Mouse (Mus musculus) stomach, postnatal 0 days (tissue): ENCODE results near the gene Nos3. TPM values are rescaled to one million over a fixed set of nuclear protein-coding genes. Genes with fewer than 3 reads are reported as not detected.
A peak's percentile ranks its signal among the peaks of the same experiment; 100 is the strongest.

ENCODE experiments used
- ATAC-seq: fragments of 200-750 bp; cut with Nextera tagmentation; 2 replicates; pipeline ENCODE4 v1.8.0; 2017; ENCODE audit not compliant: low FRiP score, low TSS enrichment
- DNase-seq: peaks from one replicate; pipeline ENCODE4 v3.0.0-alpha.2; 2016; ENCODE audit warnings: low spot score
- H3K27ac ChIP-seq: fragments of 300-500 bp; sonication (generic); replicated peaks from 2 replicates; pipeline ENCODE4 v1.5.1; 2014; ENCODE audit warnings: mild to moderate bottlenecking, control low read depth
- H3K27me3 ChIP-seq: fragments of 300-500 bp; sonication (generic); 2 replicates; pipeline ENCODE4 v1.6.1; 2014; ENCODE audit warnings: low read length; ENCODE audit not compliant: control insufficient read depth, insufficient read depth
- H3K36me3 ChIP-seq: fragments of 300-500 bp; sonication (generic); 2 replicates; pipeline ENCODE4 v1.6.1; 2014; ENCODE audit warnings: low read length, mixed read lengths; ENCODE audit not compliant: control insufficient read depth, insufficient read depth
- H3K4me1 ChIP-seq: fragments of 300-500 bp; sonication (generic); replicated peaks from 2 replicates; pipeline ENCODE4 v1.6.1; 2014; ENCODE audit warnings: antibody characterized with exemption; ENCODE audit not compliant: control insufficient read depth, insufficient read depth
- H3K4me2 ChIP-seq: fragments of 300-500 bp; sonication (generic); replicated peaks from 2 replicates; pipeline ENCODE4 v1.6.1; 2014; ENCODE audit warnings: low read depth, mild to moderate bottlenecking, control low read depth, moderate library complexity
- H3K4me3 ChIP-seq: fragments of 300-500 bp; sonication (generic); 2 replicates; pipeline ENCODE4 v1.5.1; 2014; ENCODE audit warnings: low read depth, low read length, control low read depth
- H3K9ac ChIP-seq: fragments of 300-500 bp; sonication (generic); 2 replicates; pipeline ENCODE4 v1.6.1; 2014; ENCODE audit warnings: mild to moderate bottlenecking, low read length, control low read depth, mixed read lengths
- H3K9me3 ChIP-seq: fragments of 300-500 bp; sonication (generic); 2 replicates; pipeline ENCODE4 v1.6.1; 2016; ENCODE audit warnings: low read length; ENCODE audit not compliant: control insufficient read depth
- CTCF ChIP-seq: IDR thresholded peaks from 2 replicates; pipeline ENCODE4 v1.5.1; 2016; ENCODE audit warnings: antibody characterized with exemption, low read depth, mild to moderate bottlenecking, moderate library complexity
- EP300 ChIP-seq: optimal IDR thresholded peaks from 2 replicates; pipeline ENCODE3; 2016; ENCODE audit warnings: antibody characterized with exemption
- WGBS: fragments of 180-500 bp; shearing (Covaris S2); extraction: QIAGEN DNeasy Blood & Tissue Kit; methylation state at CpG from one replicate; pipeline ENCODE4 v1.1.7; 2014; 5-methylcytosine and 5-hydroxymethylcytosine counted together
- polyA plus RNA-seq: library from polyadenylated mRNA; unstranded; fragments of >200 nt; fragmentation: Nextera tagmentation; extraction: Ambion mirVana; gene quantifications from 2 replicates; pipeline ENCODE4 v1.2.1, GENCODE M21; 2015

The Nos3 gene
- polyA plus RNA-seq, 1 experiment from 2014 or later = 3.2 TPM

DNA sequence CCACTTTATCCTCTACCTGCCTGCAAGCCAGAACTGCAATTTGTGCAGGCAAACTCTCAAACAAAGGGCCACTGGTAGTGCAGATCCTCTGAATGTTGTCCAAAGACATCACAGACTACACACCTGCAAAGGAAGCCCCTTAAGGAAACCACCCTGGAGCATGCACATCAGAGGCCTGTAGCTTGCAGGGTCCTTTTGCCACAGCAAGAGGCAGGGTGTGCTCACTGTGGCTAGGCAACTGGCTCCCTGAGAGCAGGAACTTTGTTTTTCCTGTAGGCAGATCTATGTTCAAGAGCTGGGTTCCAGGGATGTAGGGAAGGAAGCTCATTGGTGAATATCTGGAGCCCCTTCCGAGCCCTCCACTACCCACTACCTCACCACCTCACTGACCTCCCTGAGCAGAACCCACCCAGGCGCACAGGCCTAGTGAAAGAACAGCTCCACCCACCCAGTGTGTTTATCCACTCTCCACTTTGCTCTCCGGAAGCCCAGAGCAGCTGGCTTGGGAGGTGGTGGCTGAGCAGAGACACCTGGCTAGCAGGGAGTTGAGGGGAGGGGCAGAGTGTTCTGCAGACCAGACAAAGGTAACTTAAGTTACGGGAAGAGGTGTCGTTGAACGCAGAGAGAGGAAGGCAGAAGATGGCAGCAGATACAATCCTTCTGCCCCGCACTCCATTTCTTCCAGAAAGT lies 17.3 kb upstream of the Nos3 start:
- H3K4me3 ChIP-seq = no peak overlapping the region

DNA sequence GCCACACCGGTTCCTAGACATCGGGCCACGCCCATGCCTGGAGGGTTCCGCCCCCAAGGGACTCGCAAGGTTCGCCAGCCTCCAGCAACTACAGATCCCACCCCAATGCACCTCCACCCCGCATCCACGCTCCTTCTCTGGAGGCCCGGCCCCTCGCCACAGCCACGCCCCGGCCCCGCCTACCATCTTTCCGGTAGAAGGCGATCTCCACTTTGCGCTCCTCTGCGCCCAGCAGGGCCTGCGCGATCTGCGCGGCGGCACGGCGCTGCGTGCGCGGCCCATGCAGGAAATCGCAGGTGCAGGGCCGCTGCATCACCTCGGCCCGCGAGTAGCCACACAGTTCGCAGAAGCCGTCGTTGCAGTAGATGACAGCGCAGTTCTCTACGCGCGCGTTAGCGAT lies 16.5 kb upstream of the Nos3 start:
- peaks cover 8% of the 10 kb centered on the region for H3K4me1 ChIP-seq
- ATAC-seq = peak; percentile 69
- WGBS = 1% methylated on average over 41 of the region's 41 CpGs
- H3K9ac ChIP-seq = 0 out of 2 replicates have a peak overlapping the region, but pooled peaks have one; percentile 38
- no peaks in the 10 kb centered on the region for H3K36me3 ChIP-seq
- no peaks in the 10 kb centered on the region for H3K9me3 ChIP-seq
- H3K4me2 ChIP-seq = peak overlapping the region; percentile 86
- DNase-seq = peak; percentile 86
- H3K27me3 ChIP-seq = no peaks in the 10 kb centered on the region; the same call in 1 of the 2 replicates
- H3K4me3 ChIP-seq = peak overlapping the region; percentile 45
- TF ChIP-seq CTCF (no peak), EP300 (no peak)
- peak overlapping the region; percentile 45 for H3K27ac ChIP-seq

More for the DNA sequence above, 17.3 kb upstream of the Nos3 start:
- no peak for TF ChIP-seq EP300
- TF ChIP-seq CTCF = no peak
- no peaks in the 10 kb centered on the region for H3K36me3 ChIP-seq
- H3K27me3 ChIP-seq = no peaks in the 10 kb centered on the region; the same call in 1 of the 2 replicates
- H3K4me2 ChIP-seq = no peak overlapping the region
- H3K4me1 ChIP-seq = peaks cover 8% of the 10 kb centered on the region
- WGBS = 42% methylated on average over 7 of the region's 7 CpGs
- no peak for ATAC-seq
- no peak overlapping the region for H3K9ac ChIP-seq
- H3K27ac ChIP-seq = no peak overlapping the region
- H3K9me3 ChIP-seq = no peaks in the 10 kb centered on the region
- no peak for DNase-seq

DNA sequence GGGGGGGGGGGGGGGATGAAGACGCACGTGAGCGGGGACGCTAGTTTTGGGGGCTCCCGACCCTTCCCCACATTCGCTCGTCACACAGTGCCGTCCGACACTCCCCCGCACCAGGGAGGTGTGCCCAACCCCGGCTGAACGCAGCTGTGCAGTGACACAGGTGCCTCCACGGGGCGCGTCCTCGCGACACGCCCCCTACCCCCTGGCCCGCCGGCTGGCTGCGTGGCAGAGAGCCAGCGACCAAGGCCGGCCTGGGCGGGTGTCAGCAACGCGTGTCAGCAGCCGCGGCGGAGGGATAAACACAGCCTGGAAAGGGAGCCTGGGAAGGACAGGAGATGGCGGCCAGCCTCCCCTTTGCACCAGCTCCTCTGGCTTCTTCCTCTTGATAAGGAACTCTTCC lies 16.1 kb upstream of the Nos3 start:
- Histone ChIP-seq H3K27ac (peak overlapping the region; percentile 45), H3K9ac (0 out of 2 replicates have a peak overlapping the region, but pooled peaks have one; percentile 38), H3K4me2 (peak overlapping the region; percentile 86), H3K4me3 (peak overlapping the region; percentile 45), H3K9me3 (no peaks in the 10 kb centered on the region), H3K36me3 (no peaks in the 10 kb centered on the region), H3K4me1 (peaks cover 7% of the 10 kb centered on the region), H3K27me3 (no peaks in the 10 kb centered on the region; the same call in 1 of the 2 replicates)
- WGBS = under 1% methylated on average over 30 of the region's 30 CpGs
- TF ChIP-seq EP300 (no peak), CTCF (no peak)
- DNase-seq (peak; percentile 60), ATAC-seq (no peak)

DNA sequence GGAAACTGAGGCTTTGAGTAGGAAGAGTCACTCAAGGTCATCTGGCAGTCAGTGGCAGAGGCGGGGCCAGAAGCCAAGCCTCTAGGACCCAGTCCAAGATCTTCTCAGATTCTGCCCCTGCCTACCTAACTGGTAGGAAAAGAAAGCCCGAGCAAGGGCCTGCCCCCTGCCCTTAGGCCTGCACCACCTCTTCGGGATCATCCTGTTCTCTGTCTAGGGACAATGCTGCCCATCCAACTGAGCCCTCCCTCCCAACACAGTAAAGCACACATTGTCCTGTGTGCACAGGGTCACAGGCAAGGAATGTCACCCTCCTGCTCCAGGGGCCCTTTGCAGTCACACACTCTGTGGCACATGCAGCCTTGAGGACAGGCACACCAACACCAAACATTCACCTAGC lies 14.5 kb upstream of the Nos3 start:
- TF ChIP-seq CTCF (no peak), EP300 (no peak)
- Histone ChIP-seq H3K4me2 (peak overlapping the region; percentile 84), H3K4me1 (peaks cover 4% of the 10 kb centered on the region), H3K9ac (no peak overlapping the region), H3K9me3 (no peaks in the 10 kb centered on the region), H3K36me3 (no peaks in the 10 kb centered on the region), H3K4me3 (0 out of 2 replicates have a peak overlapping the region, but pooled peaks have one; percentile 67), H3K27ac (no peak overlapping the region), H3K27me3 (no peaks in the 10 kb centered on the region; the same call in 1 of the 2 replicates)
- WGBS = 57% methylated on average over 3 of the region's 3 CpGs
- ATAC-seq = no peak
- no peak for DNase-seq

DNA sequence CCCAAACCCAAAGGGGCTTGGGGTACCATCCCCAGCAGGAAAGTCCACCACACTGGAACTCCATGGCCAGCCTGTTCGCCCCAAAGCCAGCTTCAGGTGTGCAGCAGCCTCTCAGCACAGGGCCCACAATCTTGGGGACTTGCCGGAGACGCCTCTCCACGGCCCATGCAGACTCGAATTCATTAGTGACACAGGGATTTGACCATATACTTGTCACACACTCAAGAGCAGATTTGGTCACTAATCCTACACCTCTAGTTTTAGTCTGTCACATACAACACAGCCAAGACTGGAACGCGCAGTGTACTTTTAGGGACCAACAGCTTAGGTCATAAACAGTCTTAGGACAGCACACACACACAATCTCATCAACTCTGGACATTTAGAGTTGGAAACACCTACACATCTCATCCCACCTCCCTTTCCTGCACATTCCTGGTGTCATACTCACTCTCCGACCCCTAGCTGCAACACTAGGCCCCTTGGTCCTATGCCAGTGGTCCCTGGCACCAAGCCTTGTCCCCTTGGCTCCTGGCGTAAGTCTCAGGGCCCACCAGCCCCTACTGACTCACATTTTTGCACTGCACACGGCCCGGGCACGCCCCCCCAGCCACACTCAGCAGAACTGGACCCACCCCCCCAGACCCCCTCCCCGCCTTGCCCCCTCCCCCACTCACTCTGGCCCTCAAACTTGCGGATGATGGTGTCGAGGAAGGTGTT lies 13.9 kb upstream of the Nos3 start:
- 40% methylated on average over 13 of the region's 15 CpGs for WGBS
- Histone ChIP-seq H3K4me3 (peak overlapping the region; percentile 67), H3K9me3 (no peaks in the 10 kb centered on the region), H3K9ac (peak overlapping the region; percentile 71), H3K27me3 (no peaks in the 10 kb centered on the region; the same call in 1 of the 2 replicates), H3K4me1 (peaks cover 4% of the 10 kb centered on the region), H3K36me3 (no peaks in the 10 kb centered on the region), H3K4me2 (peak overlapping the region; percentile 84), H3K27ac (peak overlapping the region; percentile 63; the same call in 1 of the 2 replicates)
- DNase-seq = no peak
- TF ChIP-seq CTCF = no peak
- TF ChIP-seq EP300 = no peak
- ATAC-seq = no peak

DNA sequence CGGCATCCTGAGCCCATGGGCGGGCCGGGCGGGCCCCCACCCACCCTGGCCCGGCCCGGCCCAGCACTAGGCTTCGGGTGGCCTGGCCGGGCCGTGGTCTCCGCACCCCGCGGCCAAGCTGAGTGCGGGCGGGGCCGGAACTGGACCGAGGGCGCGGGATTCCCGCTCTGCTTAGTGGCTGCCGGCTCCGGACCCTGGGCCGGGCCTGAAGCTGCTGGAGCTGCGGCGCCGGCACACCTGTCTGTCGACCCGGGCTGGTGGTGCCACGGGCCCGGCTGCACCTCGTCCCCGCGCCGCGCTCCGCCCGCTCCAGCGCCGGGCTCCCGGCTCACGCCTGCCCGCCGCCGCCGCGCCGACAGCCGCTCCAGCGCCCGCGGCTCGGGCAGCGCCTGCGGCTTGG lies 13.3 kb upstream of the Nos3 start, which contains the start of gene Kcnh2:
Gene Kcnh2, minus strand, starts transcription at position 327 of the 400 bp plus-strand sequence.
- WGBS = 2% methylated on average over 29 of the region's 53 CpGs
- Histone ChIP-seq H3K27me3 (no peaks in the 10 kb centered on the region; the same call in 1 of the 2 replicates), H3K4me2 (peak within 1 kb of the TSS; percentile 84), H3K4me3 (peak within 1 kb of the TSS; percentile 67), H3K27ac (peak within 1 kb of the TSS; percentile 92), H3K9ac (peak within 1 kb of the TSS; percentile 71), H3K36me3 (no peaks in the 10 kb centered on the region), H3K9me3 (no peaks in the 10 kb centered on the region), H3K4me1 (peaks cover 4% of the 10 kb centered on the region)
- DNase-seq (no peak), ATAC-seq (peak; percentile 12)
- TF ChIP-seq EP300 = no peak
- no peak for TF ChIP-seq CTCF
